Mouse (Mus musculus) ovary, adult 18-20 months (tissue): ENCODE data around the gene Fgfr2.
"Not testable (repeated sequence)": the region's sequence is repeated elsewhere in the genome, so short reads cannot be mapped to it uniquely, and the experiment has no call there.

Experiments
- DNase-seq: peaks from one replicate; pipeline ENCODE4 v3.0.0; 2022; ENCODE audit warnings: low spot score, mixed read lengths

Fgfr2 gene

GRCm38 (mm10) chr7:131543623-131544481, 1579.3 kb downstream of the Fgfr2 start:
- no peak for DNase-seq

- DNase-seq = no peak
Observed at GRCm38 (mm10) chr7:131542872-131543622, 1580.1 kb downstream of the Fgfr2 start.

DNA sequence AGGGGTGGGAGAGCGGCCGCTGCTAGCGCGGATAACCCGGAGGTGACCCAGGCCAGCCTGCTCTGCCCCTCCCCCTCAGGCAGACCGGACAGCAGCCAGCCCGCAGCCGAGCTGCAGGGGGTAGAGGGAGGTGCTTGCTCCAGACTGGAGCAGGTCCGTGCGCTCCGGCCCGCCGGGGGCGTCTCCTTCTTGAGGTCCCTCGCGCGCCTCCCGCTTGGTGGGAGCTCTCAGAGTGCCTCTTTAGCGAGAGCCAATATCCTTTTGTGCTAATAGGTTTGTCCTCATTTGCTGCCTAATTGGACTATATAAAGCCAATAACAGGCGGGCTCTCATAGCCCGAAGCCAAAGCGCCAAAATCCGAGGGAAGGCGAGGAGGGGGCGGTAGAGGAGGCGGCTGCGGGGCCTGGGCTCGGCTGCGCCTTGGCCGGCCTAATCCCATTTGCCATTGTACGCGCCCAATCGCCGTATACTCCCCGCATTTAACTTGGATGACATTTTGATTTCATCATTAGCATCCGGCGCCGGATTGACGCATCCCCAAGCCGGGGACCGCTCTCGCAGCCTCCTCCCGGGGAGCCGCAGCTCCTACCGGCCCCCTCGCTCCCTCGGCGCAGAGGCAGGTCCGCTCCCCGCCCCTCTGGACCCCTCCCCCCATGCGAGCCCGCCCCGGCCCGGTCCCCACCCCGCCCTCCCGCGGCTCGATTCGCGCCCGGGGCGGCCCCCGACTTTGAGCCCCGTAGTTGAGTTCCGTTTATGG, 1580.9 kb downstream of the Fgfr2 start, which contains the start of gene Hmx3:
Gene Hmx3 (plus strand): TSS at position 753 of the 757 bp plus-strand sequence.
- DNase-seq = no peak

GRCm38 (mm10) chr7:131541184-131542114, 1581.7 kb downstream of the Fgfr2 start:
- DNase-seq = no peak

DNA sequence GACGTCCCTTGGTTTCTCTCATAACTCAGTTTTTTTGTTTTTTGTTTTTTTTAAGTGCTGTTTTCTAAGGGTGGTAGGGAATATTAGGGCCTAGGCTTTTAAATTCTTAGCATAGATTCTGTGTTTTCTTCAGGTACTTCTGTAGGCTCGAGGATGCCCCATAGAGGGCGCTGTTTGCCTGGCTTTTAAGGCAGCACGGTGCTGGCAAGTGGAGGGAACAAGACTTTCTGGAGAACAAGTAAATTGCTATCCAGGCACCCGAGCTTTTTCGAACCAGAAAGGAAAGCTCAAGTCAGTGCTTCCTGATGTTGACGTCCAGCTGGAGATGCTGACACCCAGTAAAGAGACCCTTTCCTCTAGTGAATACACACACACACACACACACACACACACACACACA, 1583.2 kb downstream of the Fgfr2 start:
- DNase-seq = peak; percentile 56

DNA sequence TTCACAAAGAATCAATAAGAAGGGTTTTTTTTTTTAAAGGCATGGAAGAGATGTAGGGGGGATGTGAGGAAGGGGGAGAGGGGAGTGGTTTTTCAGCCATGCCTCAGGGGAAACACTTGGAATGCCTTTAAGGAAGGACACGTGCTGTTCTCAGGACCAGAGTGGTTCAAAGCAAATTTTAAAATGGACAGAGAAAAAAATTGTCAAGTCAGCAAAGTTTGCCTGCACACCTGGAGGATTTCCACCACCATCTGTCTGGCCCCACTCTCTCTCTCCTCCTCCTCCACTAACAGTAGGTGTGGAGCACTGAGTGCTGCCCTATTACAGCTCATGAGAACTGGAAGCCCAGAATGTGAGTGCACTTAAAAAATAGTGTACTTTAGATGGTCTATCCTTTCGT, 1619.4 kb downstream of the Fgfr2 start:
- no peak for DNase-seq

DNA sequence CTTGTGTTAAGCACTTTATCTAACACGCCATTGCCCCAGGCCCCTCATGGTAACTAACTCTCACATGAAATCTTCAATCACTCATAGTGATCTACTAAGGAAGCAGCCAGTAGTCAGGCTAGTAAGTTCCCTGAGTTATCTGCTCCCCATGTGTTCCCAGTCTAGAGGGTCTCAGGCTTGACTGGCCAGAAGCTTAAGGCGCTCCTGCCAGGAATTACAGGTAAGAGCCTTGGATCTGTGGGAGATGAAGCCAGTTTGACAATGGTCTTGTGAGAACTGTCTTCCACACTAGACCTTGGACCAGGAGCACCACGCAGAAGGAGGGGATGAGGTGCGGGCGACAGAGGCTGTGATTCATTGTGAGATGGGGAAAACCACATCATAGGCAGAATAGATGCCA, 1644.7 kb downstream of the Fgfr2 start:
- DNase-seq = no peak

- DNase-seq = no peak
Observed at GRCm38 (mm10) chr7:131477140-131477539, 1646.0 kb downstream of the Fgfr2 start.

DNA sequence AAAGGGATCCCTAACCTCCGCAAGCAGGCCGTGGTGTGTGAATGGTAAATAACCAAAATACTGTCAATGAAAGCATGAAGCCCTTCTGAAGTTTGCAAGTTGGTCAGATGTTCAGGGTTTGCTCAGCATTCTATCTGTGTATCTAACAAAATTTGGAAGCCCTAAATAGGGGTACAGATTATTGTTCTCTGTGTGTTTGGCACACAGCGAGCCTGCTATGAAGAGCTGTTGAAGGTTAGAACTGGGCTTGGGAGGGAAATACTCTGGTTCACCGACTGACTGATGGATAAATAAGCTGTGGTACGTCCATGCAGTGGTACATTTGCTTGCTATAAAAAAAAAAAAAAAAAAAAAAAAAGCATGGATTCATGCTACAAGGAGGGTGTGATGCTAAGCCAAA, 1651.6 kb downstream of the Fgfr2 start:
- no peak for DNase-seq

- no peak for DNase-seq
Observed at GRCm38 (mm10) chr7:131469506-131469905, 1653.6 kb downstream of the Fgfr2 start.

GRCm38 (mm10) chr7:131467312-131467711, 1655.8 kb downstream of the Fgfr2 start:
- DNase-seq = no peak

DNA sequence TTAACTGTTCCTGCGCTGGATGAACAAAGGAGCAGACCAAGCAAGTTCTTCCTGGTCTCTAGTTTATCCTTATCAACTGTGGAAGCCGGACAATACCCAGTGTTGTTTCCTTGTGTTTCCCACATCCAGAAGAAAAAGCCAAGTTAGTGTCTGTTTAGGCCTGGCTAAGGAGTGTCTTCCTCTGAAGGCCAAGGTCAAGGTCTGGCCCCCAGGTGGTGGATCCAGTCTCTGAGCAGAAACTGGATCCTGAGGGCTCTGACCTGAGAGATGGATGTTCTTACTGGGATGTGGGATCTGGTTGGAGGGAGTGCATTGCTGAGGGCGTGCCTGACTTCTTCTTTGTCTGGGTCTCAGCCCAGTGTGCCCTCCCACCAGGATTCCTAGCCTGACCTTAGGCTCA, 1657.4 kb downstream of the Fgfr2 start:
- no peak for DNase-seq

- DNase-seq = no peak
Observed at GRCm38 (mm10) chr7:131465117-131465601, 1658.0 kb downstream of the Fgfr2 start.

DNA sequence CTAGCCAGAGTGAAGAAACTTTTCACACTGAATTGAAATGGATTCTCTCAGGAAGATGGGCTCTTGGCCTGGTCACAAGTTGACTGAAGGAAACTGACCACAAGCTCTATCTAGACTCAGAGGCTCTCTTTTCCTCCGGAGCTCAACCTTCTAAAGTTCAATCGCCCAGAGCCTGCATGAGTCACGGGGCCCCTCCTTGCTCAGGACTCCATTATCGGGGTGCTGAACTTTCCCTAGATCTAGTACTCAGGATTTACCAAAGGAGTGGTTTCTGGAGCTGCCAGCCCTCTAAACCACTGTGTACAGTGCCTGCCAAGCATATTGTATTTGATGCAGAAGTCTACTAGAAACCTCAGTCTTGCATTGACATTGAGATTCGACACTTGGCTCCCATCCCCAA, 1666.4 kb downstream of the Fgfr2 start:
- no peak for DNase-seq

DNA sequence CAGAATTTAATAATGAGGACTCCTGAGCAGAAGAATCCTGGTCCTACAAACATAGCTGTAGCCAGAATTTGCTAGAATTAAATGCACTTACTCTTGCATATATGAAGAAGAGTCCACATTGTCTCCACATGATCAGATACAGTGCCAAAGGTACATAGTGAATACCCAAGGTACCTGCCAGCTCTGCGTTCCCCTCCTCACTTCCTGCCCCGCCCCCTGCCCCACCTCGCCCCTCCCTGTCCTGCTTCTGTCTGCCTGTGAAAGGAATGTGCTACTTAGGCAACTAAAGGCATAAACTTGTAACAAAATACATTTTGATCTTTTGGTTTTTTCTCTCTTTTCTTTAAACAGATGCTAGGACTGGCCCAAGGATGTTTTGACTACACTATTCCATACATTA, 1686.1 kb downstream of the Fgfr2 start:
- no peak for DNase-seq

DNA sequence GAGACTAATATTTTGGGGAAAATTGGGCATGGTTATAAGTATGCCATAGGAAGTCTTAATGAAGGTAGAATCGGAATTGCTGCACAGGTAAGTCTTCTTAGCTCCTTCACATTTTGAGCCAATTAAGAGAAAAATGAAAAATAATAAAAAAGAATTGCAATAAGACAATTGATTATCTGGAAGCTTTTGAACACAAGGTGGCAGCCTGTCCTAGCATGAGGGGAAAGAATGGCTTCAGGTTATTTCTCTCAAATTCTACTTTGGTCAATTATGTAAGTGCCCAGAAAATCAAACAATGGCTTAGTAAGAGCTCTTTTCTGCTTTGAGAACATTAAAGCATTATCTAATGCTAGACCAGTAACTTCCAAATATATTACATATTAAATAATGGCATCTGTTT, 1688.9 kb downstream of the Fgfr2 start:
- no peak for DNase-seq

GRCm38 (mm10) chr7:131432244-131432643, 1690.9 kb downstream of the Fgfr2 start:
- DNase-seq = no peak

DNA sequence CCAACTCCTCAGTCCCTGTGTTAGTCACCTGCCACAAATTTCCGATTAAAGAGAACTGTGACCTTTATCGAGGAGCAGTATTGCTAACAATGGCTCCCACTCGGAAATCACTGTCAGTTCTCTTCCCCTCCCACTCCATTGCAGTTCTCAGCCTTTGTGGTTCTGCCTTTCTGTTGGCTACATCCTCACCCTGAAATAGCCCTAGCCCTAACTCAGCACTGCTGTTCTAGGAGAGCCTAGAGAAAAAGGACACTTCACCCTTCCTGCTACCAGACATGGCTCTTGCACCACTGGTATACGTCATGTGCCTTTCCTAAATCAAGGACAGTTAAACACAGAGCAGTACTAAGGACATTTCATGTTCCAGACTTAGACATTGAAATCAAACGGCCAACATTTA, 1695.8 kb downstream of the Fgfr2 start:
- no peak for DNase-seq

- DNase-seq = no peak
Observed at GRCm38 (mm10) chr7:131424912-131425311, 1698.2 kb downstream of the Fgfr2 start.

- no peak for DNase-seq
Observed at GRCm38 (mm10) chr7:131417605-131418004, 1705.5 kb downstream of the Fgfr2 start.

- DNase-seq = not testable (repeated sequence)
Observed at GRCm38 (mm10) chr7:131416742-131417141, 1706.4 kb downstream of the Fgfr2 start.
